Mouse (Mus musculus) ES-CJ7 (cell line): ENCODE measurements around the gene Usp47.
"Not testable (repeated sequence)": the region's sequence is repeated elsewhere in the genome, so short reads cannot be mapped to it uniquely, and the experiment has no call there.

ENCODE experiments used
- DNase-seq: peaks from one replicate; pipeline ENCODE4 v3.0.0; 2011; ENCODE audit warnings: low read depth, low spot score

Usp47 gene

DNA sequence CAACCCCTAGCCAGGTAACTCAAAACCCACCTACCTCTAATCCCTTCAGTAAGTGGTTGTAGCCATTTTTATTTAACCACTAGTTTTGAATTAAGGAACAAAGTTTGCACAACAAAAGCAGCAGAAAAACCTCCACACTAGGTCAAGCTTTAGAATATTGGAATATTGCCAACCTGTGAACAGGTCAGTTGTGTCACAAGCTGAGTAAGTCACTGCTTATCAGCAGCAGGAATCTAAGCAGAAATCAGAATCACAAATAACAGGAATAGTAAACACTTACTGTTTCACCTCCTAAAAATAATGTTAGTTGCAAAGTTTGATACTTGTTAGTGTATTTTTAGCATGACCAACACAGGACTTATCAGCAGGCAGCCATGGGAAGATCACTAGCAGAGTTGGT, 17.0 kb downstream of the Usp47 start:
- DNase-seq, result no peak

DNA sequence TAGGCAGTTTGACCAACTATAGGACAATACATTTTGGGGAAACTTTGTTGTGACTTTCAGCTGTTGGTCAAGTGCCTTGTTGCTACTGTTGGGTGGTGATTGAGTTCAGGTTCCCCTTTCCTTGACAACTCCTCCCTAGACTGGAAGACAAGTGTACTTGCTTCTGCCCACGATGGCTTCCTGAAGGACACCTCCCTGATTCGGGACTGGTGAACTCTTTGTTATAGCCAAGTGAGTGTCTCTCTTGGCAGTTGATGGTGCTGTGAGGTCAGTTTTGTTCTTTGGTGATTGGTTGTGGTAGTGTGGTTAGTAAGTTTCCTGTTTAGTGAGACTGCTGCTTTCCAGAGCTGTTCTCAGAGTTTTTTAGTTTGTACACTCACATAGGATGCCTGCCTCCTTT, 19.5 kb downstream of the Usp47 start:
- DNase-seq, result no peak

DNA sequence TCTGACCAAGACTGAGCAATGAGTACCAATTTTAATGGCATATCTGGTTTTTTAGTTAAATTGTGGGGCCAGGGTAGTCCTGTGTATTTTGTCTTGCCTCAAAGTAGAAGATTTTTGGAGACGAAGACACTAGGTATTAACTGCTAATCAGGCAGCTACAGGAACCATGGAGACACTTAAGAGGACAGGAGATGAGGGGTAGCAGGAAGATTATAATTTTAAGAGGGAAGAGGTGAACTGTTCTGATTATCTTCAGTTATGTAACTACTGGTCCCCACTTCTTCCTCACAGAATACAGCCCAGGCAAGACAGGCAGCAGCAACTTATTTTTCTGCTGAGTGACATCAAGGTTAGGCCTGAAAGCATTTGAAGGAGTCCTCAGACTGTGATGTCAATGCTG, 21.9 kb downstream of the Usp47 start:
- DNase-seq, result no peak

DNA sequence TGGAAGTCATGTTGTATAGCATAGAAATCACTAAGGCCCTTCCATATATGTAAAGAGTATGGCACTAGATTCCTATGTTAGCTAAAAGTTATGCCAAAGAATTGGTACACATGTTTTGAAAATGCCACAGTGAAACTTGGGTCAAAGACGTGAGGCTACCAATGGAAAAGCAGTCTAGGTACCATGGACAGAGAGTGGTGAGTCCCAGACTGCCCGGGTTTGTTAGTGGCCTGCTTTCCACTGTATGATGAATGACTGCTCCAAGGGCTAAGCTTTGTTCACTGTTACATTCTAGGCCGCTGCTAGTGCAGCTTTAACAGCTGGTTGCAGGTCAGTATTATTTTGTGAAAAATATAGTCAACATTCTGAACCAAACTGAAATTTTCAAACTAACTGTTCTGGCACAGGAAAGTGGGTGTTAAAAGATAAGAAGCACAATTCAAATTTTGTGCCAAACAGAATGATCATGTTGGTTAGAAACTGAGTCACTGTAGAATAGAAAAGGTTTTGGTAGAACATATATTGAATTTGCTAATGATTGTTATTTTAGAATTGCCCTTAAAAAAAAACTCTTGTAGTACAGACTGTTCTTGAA, 22.6 kb downstream of the Usp47 start:
- no peak for DNase-seq

DNA sequence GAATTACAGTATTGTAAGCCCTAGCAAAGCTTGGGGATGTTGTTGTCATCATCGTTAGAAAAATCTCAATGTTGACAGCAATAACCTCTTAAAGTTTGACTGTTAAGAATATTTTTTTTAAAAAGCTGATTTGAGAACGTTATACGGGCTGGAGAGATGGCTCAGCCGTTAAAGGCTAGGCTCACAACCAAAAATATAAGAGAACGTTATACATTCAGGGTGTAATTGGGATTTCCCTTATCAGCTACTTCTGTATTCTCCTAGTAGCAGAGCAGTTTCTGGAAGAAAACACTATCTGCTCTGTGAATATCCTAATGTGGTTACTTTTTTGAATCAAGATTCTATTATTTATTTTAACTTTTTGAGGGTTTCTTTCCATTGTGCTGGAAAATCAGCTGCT, 25.3 kb downstream of the Usp47 start:
- no peak for DNase-seq

DNA sequence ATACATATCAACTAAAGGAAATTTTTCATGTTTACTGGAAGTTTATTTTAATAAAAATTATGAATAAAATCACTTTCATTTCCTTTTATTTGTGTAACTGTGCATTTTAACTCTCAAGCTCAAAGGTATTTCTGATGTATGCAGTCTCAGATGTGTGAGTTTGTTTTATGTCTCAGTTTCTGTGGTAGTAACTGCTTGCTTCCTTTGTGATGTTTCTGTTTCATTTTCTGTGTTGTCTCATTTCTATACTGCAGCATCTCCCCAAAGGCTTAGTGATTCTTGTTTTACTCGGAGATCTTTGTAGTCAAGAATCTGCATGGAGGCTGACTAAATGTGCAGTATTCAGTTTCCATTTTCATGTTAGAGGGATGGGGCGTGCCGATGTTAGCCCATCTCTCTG, 30.4 kb downstream of the Usp47 start:
- no peak for DNase-seq

DNA sequence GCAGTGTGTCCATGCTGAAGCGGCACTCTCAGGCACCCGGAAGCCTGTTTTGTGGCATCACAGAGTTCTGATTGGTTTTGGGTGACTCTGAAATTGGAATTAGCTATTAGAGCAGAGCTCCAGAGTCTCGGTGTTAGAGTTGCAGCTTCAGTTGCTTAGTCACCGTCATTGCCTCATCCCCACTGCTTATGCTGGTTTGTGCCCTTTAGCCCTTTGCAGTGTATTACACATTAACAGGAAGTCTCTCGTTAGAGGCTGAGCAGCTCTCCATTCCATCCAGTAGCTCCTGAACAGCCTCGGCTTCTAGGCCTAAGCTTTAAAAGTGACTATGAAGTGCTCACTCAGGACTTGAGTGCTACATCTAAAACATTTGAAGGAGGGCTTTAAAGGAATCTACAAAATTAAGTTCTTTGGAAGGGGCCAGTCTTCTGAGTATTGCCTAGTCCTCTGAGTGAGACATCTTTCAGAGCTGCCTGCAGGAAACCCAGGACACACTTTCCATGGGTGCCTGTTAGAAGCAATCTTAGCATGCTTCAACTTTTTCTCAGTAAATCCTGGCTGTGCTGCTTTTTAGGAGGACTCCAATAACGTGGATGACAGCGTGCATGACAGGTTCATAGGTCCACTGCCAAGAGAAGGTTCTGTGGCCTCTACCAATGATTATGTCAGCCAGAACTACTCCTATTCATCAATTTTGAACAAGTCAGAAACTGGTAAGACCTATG, 32.8 kb downstream of the Usp47 start:
- no peak for DNase-seq

DNA sequence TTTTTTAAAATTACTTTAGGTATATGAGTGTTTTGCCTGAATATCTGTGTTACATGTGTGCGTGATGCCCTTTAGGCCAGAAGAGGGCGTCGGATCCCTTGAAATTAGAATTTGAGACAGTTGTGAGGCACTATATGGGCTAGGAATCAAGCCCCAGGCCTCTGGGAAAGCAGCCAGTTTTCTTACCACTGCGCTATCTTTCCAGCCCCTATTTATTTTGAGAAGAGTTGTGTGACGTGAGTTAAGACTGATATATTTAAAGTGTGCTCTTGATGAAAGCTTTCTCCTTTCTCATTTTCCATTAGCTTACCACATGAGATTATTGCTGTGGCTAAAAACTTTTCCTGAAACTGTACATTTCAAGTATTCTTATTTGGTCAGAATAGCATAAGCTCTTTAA, 51.6 kb downstream of the Usp47 start:
- DNase-seq, result no peak

DNA sequence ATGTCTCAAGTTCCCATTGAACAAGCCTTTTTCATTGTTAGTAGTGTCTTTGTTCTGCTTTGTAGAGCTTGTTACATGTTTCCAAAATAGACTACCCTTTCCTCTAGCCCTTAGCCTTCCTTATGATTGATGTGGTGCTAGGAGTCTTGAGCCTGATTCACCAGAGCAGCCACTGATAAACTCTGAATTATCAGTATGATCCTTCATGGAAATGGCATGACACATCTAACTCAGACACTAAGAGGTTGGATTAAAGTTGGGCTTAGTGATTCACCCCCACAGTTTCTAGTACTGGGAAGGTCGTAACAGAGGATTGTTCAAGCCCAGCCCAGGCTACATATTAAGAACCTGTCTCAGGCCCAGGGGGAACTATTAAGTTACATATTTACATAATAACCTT, 59.3 kb downstream of the Usp47 start:
- DNase-seq, result no peak

DNA sequence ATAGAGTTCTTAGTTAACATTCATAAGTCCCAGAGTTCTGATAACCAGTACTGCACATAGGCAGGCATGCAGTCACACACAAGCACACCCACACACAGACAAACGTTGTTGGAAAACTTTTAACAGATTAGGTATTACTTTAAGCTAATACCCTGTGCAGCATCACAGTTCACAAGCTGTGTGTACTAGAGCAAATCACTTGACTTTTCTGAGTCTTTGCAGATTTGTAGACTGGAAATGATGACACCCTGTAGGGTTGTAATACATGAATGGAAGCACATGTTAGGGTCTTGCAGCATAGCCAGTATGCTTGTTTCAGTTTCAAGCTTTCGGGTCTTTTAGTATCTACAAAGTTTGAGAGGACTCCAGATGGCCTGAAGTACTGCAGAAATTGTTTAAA, 60.9 kb downstream of the Usp47 start:
- no peak for DNase-seq

DNA sequence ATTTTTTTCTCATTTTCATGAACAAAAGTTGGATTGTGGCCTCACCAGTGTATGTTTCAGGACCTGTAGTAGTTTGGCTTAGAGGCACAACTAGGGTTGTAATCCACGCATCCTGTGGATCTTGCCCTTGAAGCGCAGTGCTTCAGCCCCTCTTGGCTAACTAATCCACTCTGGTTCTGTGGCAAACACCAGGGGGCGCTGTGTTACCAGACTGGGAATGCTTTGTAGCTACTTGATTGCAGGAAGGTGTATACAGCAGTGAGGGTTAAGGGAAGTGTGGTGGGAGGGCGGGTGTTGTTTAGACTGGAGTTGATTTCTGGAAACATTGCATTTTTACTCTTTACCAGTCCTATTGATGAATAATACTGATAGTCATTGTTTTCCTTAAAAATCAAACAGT, 61.8 kb downstream of the Usp47 start:
- peak; percentile 81 for DNase-seq

DNA sequence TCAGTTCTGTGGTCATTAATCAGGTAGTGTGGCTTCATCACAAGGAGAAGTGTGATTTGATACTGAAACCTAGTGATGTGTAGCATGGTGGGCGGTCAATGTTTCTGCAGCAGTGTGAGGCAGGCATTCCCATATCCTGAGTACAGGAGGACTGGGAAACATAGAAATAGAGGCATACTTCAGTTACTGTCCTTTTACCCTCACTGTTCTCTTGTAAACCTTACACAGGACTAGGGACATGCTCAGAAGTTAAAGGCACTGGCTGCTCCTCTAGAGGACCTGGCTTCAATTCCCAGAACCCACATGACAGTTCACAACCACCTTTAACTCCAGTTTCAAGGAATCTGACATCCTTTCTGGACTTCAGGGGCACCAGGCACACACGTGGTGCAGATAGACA, 62.9 kb downstream of the Usp47 start:
- no peak for DNase-seq

DNA sequence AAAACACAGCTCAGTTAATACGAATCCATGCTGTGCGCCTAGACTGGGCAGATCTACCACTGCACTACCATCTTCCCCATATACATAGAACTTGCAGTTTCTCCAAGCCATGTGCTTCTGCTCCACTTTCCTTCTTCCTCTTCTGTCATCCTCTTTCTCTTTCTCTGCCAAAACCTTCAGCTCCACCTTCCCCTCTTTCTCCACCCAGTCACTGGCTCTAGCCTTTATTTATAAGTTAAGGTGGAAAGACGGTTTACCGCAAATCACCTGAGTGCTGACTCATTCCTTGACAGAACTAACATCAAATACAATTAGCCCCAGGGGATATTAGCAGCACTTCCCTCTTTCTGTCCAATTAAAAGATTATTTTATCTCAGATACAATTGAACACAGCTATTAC, 71.6 kb downstream of the Usp47 start:
- not testable (repeated sequence) for DNase-seq

DNA sequence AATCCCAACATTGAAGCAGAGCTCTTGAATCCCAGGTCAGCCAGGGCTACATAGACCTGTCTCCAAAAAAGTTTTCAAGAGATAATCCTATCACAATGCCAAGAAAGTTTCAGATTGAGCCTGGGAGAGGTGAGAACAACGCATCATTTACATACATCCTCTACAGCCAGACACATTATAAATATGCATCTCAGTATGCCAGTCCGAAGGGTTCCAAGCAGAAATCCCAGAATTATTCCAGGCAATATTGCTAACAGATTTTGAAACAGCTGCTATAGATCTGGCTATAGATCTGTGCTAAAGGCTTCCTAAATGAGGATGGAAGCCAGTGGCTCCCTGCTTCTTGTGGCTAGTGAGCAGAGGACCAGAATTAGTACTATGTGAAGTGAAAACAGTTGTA, 77.6 kb downstream of the Usp47 start:
- DNase-seq, result no peak

DNA sequence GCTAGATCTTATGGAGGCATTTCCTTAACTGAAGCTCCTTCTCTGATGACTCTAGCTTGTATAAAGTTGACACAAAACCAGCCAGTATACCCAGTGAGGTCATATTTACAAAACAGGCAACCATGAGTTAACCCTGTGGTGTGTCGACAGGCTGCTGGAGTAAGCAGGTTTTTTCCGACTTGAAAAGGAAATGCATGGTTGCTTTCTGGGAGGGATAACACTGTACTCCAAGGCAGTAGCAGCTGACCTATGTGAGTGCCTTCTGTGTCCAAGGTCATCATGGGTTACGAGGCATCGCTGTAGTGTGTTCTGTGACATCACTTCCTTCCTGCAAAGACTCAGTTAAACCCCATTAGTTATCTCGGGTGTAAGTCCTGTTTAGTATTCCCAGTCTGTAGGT, 79.6 kb downstream of the Usp47 start:
- DNase-seq, result no peak

DNA sequence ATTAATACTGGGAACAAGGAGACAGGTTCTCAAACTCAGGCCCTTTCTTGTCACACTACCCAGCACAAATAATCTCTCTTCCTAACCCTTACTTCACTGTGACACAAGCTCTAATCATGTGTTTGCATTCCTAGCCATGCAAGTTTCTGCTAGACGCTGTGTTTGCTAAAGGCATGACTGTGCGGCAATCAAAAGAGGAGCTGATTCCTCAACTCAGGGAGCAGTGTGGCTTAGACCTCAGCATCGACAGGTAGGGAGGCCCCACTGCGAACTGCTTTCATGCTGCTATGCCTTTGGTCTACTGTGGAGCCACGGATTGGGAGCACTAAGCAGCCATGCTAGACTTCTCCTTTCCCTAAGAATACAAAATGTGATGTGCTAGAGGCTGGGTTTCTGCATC, 80.5 kb downstream of the Usp47 start:
- no peak for DNase-seq

DNA sequence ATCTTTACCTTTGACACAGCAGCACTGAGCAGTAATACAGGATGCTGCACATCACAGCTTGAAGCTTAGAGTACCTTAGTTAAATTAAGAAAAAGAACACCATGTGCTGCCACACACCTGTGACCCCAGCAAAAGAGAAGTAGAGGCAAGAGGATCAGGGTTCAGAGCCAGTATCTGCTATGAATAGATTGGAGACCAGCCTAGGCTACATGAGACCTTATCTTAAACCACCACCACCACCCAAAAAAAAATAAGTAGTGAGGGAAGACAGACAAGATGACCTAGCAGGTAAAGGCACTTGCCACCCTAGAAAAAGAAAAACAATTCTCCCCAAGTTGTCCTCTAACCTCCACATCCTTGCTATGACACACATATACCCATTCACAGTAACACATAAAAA, 85.5 kb downstream of the Usp47 start:
- DNase-seq, result no peak

DNA sequence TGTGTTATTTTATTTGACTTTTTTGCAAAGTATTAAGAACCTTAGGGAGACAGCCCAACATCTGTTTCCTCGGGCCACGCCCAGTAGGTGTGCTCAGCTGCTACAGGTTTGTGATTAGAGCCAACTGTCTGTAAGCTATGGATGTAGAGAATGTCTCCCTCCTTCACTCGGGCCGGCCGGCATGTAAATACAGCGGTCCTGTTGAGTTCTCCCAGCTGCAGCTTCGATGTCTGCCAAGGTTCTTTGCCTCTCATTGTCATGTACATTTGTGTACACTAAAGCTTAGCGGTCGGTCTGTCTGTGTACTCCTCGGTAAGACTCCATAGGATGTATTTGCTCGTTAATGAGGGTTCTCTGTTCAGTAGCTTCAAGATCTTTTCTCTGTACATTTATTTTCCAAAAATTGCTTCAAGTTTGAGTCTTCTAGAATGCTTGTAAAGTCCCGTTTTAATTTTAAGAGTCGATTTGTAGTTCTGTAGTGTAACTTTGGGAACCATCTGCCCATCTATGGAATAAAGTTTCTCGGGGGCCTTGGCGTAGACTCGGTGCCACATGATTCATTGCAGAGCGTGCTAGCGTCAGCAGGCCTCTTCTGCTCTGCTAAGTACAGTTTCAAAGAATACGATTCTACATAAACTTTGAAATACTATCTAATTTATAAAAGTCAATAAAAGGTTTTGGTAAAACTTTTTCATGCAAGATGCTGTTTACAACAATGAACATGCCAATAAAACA, 87.5 kb downstream of the Usp47 start:
- DNase-seq, result peak; percentile 66

DNA sequence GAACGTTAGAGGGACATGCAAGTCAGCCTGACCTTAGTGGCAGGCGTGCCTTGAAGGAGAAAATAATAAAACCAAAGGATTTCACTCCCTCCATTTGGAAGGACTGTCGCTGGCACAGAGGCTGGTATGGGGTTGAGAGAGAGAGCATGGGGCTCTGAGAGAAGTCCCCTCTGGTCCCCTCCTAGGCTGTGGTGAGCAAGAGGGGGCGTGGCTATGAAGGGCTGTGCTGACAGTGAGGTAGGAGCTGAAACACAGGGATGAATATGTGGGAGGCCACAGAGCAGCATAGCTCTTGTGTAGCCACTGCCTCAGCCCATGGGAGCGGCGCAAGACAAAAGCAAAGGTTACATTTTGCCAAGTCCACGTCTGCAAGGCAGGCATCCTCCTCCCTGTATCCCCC, 94.2 kb downstream of the Usp47 start:
- no peak for DNase-seq

DNA sequence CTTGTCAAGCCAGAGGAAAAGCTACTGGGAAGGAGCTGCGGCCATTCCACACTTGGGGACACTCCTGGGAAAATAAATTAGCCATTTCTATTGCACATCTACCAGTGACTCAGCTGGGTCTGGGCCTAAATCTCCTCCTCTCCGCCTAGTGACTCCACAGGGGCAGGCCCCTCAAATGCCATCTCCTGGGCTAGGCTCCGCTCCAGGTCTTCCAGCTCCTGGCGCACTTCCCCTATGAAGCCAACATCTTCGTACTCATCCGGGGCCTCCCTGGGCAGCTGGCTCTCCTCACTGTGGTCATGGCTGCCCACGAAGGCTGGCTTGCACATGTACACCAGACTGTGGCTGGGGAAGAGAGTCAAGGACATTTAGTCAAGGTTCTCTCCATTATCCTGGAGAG, 94.8 kb downstream of the Usp47 start:
- no peak for DNase-seq

DNA sequence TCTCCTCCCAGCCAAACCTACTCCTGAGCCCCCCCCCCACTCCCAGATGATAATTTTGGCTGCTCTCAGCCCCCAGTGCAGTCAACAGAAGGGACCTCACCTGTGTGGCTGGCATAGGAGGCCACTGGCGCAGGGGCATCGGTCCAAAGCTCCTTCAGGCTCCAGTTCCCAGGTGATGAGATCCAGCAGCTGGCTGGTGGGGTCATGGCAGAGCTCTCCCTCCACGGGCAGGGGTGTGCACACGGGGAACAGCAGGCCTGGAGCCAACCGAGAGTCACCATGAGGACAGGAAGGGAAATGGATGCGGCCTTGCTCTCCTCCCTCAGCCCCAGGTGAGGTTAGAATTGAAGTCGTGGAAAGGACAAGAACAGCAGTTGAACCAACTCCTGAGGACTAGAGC, 95.9 kb downstream of the Usp47 start:
- no peak for DNase-seq

DNA sequence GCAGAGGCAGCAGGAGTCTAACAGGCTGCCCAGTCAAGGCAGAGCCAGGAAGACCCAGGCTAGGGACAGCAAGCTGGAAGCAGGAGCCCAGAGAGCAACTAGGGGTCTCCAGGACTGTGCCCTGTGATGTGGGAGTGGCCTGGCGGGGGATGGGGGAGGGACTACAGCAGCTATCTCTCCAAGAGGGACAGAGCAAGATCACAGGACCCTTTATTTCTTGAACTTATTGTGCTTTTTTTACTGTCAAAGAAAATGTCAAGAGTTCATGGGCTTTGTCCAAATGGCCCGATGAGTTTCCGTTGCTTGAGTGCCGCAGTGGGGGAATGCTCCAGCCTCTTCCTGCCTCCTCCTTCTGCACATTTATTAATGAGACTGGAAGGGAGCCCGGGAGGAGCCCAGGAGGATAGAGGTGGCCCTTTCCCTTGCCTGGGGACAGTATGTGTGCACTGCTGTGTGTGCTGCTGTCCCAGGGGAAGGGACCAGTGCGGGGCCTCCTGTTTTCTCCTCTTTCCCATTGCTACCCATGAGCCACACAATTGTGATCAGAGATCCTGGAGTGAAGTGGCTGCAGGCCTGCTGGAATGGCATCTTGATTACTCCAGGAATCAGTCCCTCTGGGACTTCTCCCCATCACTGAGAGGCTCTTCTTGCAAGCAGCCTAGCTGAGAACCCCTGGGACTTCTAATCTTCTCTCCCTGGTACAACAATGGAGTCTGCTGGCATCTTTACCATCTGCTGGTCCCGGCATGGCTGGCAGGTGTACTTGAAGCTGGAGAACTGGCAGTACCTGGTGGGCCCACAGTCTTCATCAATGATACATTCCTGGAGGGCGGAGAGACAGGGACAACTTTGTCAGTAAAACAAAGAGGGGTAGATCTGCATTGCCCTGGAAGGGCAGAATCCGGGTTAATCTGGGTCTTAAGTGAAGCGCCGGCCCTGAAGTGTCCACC, 97.8 kb downstream of the Usp47 start:
- DNase-seq, result no peak
